Mouse (Mus musculus) frontal cortex, adult 2 months (tissue): ENCODE results near the gene Zhx3. TPM values are rescaled to one million over a fixed set of nuclear protein-coding genes. Genes with fewer than 3 reads are reported as not detected.

ENCODE experiments used
- DNase-seq, 2 experiments: peaks; one replicate each; pipeline ENCODE4 v3.0.0; 2022; ENCODE audit warnings: low spot score in 1 of 2; ENCODE audit errors: extremely low spot score in 1 of 2
- polyA plus RNA-seq: library from polyadenylated mRNA; depleted of rRNA; stranded (reverse); fragments of >200 nt; gene quantifications from 2 replicates; pipeline ENCODE4 v1.2.3, GENCODE M21; 2012; rRNA removed

Gene Zhx3
- polyA plus RNA-seq = 18.7 and 19.2 TPM in 2 replicates

DNA sequence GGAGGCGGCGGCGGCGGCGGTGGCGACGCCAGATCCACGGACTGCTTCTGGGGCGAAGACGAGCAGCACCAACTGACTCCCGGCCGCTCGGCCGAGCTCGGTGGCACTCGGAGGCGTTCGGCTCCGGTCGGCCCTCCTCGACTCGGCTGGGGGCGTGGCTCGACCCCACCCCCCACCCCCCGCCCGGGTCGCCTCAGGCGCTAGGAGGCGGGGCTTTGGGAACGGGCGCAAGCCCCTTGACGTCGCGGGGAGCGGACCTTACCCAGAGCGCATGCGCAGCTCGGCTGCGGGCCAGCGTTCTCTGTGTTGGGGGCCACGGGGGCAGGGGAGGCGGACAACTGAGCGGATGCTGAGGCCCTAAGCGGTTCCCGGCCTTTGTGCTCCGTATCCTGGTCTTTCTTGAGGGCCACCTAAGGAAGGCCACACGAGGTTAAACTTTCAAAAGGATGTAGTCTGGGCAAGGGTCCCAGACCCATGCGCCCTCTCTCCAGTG is at the start of gene Zhx3:
Gene Zhx3 (minus strand): TSS at position 109 of the 493 bp plus-strand sequence.
- peak; percentile 74 to 88 for DNase-seq

- no peak for DNase-seq
These were observed 48.5 kb upstream of the Zhx3 start for GRCm38 (mm10) chr2:160921285-160921684.

GRCm38 (mm10) chr2:160918930-160919215 is 46.1 kb upstream of the Zhx3 start:
- DNase-seq = no peak

- DNase-seq = no peak
These were observed 45.5 kb upstream of the Zhx3 start for GRCm38 (mm10) chr2:160918154-160918929.

GRCm38 (mm10) chr2:160917313-160917712 is 44.5 kb upstream of the Zhx3 start:
- DNase-seq = no peak

DNA sequence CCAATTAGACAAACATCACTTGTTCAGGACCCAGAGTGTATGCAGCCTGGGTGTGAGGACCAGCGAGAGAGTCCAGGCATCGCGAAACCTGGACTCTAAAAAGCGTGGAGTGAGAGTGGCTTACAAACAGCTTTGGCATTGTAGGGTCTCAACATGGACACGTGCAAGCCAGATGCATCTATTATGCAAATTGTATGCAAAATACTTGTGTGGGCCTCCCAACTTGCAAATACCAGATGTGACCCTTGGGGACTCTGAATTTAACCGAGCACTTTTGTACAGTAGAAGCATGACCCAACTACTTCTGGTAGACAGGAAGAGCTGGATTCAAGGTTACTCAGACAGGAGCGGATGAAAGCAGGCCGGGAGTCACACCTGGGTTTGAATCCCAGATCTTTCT is 43.9 kb upstream of the Zhx3 start:
- DNase-seq = no peak

GRCm38 (mm10) chr2:160915821-160916610 is 43.2 kb upstream of the Zhx3 start:
- DNase-seq = peak in 1 of 2 experiments; percentile 20

GRCm38 (mm10) chr2:160914656-160915055 is 41.9 kb upstream of the Zhx3 start:
- no peak for DNase-seq

GRCm38 (mm10) chr2:160912231-160912671 is 39.5 kb upstream of the Zhx3 start, which contains the start of gene Emilin3:
Emilin3 (minus strand) TSS chr2:160912328.
- DNase-seq = no peak

- no peak for DNase-seq
These were observed 38.9 kb upstream of the Zhx3 start for GRCm38 (mm10) chr2:160911558-160912201.

- no peak for DNase-seq
These were observed 37.8 kb upstream of the Zhx3 start for GRCm38 (mm10) chr2:160910633-160911032.

DNA sequence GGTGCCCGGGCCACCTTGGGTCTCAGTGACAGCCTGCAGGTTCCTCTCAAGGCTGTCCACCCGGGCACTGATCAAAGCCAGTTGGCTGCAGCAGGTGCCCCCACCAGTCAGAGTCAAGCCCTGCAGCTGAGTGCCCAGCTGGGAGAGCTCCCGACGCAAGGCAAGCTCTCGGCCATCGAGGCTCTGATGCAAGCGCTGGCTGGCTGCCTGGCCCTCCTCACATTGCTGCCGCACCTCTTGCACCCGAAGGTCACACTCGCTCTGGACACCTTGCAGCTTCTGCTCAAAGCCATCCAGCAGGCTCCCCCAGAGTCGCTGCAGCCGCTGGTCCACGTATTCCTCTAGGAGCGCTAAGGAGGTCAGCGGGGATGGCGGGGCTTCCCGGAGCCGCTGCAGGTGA is 35.8 kb upstream of the Zhx3 start:
- DNase-seq = no peak

DNA sequence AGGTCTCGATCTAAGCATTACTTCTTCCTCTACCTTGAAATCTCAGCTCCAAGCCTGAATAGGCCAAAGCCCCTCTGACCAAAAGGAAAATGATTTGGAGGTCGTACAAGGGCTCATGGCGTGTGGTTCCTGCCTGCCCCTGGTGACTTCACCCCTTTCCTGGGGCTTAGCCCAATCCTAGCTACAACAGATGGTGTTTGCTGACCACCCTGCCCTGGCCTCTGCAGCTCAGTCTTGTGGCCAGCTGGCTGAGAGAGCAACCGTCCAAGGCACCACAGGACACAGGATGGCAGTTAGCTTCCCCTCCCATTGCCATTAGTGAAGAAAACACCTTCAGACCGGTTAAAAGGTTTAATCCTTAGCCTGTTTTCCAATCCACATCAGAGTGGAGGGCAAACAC is 33.3 kb upstream of the Zhx3 start:
- no peak for DNase-seq

DNA sequence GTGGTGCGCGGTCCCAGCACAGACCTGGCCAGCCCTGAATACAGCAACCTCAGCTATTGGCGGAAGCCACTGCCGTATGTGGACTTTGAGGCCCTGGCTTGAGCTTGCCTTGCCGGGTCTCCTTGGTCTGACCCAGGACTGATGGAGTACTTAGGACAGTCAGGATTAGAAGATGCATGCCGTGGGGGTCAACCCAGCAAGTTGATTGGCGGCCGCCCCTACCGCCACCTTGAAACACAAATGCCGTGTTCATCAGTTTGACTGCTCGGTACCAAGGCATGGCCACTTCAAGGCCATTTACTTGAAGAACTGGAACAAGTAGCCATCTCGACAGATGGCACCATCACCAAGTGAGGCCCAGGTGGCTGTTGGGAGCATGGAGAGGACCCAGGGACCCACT is 32.5 kb upstream of the Zhx3 start:
- DNase-seq = no peak

GRCm38 (mm10) chr2:160901656-160902412 is 29.0 kb upstream of the Zhx3 start:
- no peak for DNase-seq

DNA sequence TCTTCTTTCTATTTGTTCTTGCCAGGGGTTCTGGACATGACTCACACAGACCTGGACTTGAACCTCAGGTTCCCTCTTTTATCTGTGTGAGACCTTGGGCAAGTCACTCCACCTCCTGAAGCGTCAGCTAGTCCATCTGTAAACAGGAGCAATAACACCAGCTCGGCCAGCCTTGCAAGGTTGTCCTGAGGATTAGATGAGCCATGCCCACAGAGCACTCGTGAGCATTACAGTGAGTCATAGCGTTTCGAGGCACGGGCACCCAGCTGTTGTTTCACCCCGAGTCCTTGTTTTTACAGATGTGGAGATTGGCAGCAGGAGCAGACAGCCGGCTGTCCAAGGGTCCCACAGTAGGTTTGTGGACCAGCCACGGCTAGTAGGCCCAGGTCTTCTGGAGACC is 18.9 kb upstream of the Zhx3 start:
- DNase-seq = no peak

GRCm38 (mm10) chr2:160891045-160891444 is 18.2 kb upstream of the Zhx3 start:
- DNase-seq = no peak

- no peak for DNase-seq
These were observed 15.1 kb upstream of the Zhx3 start for GRCm38 (mm10) chr2:160887859-160888258.

DNA sequence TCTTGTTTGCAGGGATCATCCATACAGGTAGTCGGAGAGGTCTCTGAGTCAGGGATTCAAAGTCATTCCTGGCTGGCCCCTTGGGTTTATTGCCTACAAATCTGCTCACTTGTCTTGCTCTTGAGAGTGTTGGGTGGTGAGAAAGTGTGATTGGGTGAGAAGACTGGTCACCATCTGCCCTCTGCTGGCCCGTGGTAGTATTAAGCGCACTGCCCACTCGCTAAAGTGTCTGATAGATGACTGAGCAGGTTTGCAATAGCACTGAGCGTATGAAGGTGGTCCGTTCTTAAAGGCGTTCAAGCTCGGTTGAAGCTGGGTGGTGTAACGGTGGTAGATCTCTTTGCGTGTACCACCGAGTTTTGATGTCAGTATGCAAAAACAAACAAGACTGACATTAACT is 14.5 kb upstream of the Zhx3 start:
- peak; percentile 63 to 88 for DNase-seq

- no peak for DNase-seq
These were observed 13.4 kb upstream of the Zhx3 start for GRCm38 (mm10) chr2:160886221-160886620.
